Mouse (Mus musculus): Measurements from ENCODE around the gene Ccdc92. TPM values are rescaled to one million over a fixed set of nuclear protein-coding genes. Genes with fewer than 3 reads are reported as not detected.

The Ccdc92 gene
- total RNA-seq, 2 experiments from 2014 or later = 0.36 to 1.1 TPM

Other genes with a start within 250 kb of the Ccdc92 start
- 15.2 and 16.6 TPM in 2 replicates for gene Atp6v0a2, start 233.8 kb downstream of the Ccdc92 start, total RNA-seq (2015)
- gene Atp6v0a2, start 233.8 kb downstream of the Ccdc92 start, total RNA-seq (2017) = 19.4 and 24.0 TPM in 2 replicates
- gene Dnah10, start 137.3 kb downstream of the Ccdc92 start, total RNA-seq (2015) = not detected in 2 replicates
- gene Dnah10, start 137.3 kb downstream of the Ccdc92 start, total RNA-seq (2017) = 0.04 TPM in 1 of 2 replicates, not detected in the other
- 5.5 and 6.3 TPM in 2 replicates for gene Zfp664, start 267 bp upstream of the Ccdc92 start, total RNA-seq (2015)
- gene Zfp664, start 267 bp upstream of the Ccdc92 start, total RNA-seq (2017) = 7.4 and 7.6 TPM in 2 replicates
- gene Rflna, start 140.8 kb upstream of the Ccdc92 start, total RNA-seq (2015) = not detected in 2 replicates
- gene Rflna, start 140.8 kb upstream of the Ccdc92 start, total RNA-seq (2017) = not detected in 2 replicates